In genomic region chr2:168678662-168679294, GRCm38 (mm10) we compare ENCODE assay signal across 9 mouse cellular contexts.
A peak's percentile ranks its signal among the peaks of the same experiment; 100 is the strongest.
DNase-seq lines count a peak whose midpoint lies in the region.
"Had no signal": no experiment of that assay in that cellular context is flagged by ENCODE, and none has a peak within 500 bp of the region (broad histone marks: within the 10 kb centered on the region; RNA-seq: fewer than 3 reads in every experiment).

No protein-coding gene starts in this region.

- peak; percentile 82 for DNase-seq in cerebellum, adult 8-10 months
- peak; percentile 23 for DNase-seq in forelimb bud, embryonic 11.5 days (ENCODE audit: low read depth, low spot score)
- DNase-seq in layer of hippocampus, postnatal 36 days: peak; percentile 65 to 70
- DNase-seq in retina, adult 2 months (ENCODE audit: low read depth, low spot score): peak; percentile 15
- DNase-seq in ovary, postnatal 14 days (ENCODE audit: low spot score): no peak
- DNase-seq in adrenal gland, postnatal 14 days: no peak
- DNase-seq in adrenal gland, adult 8-10 months: no peak
- DNase-seq in c-Kit-positive CD71-positive TER-119-positive erythroid progenitor cells, embryonic 14.5 days (ENCODE audit: low spot score): no peak
- DNase-seq: heart, adult 18-20 months had no signal

Comparison
In these comparisons a context has a peak if more than half of its experiments do, and no peak if none do; other contexts are left out.
1. DNase-seq: peak in cerebellum, adult 8-10 months (single experiment), forelimb bud, embryonic 11.5 days (single experiment), layer of hippocampus, postnatal 36 days (2 of 2) and retina, adult 2 months (single experiment); none in ovary, postnatal 14 days (single experiment), adrenal gland, postnatal 14 days (single experiment), adrenal gland, adult 8-10 months (single experiment) and c-Kit-positive CD71-positive TER-119-positive erythroid progenitor cells, embryonic 14.5 days (single experiment).